Mouse (Mus musculus) heart, postnatal 14 days (tissue): ENCODE data around the gene Mid1. TPM values are rescaled to one million over a fixed set of nuclear protein-coding genes. Genes with fewer than 3 reads are reported as not detected.
A peak's percentile ranks its signal among the peaks of the same experiment; 100 is the strongest.
"Not testable (repeated sequence)": the region's sequence is repeated elsewhere in the genome, so short reads cannot be mapped to it uniquely, and the experiment has no call there.

Experiments
- DNase-seq, 2 experiments: peaks; one replicate each; pipeline ENCODE4 v3.0.0; 2021 to 2022
- intact Hi-C: fragments of 180-260 bp; cut with DNase I; formaldehyde crosslinking; loops from one replicate; pipeline ENCODE4 v1.15.1; 2025
- total RNA-seq, 2 experiments: library from RNA; stranded (reverse); gene quantifications; 2 replicates each; pipeline ENCODE4 v1.2.3; 2021

The Mid1 gene
- total RNA-seq, 2 experiments from 2014 or later = 2.7 to 12.5 TPM

GRCm38 (mm10) chrX:169937119-169937719 lies 252.2 kb downstream of the Mid1 start:
- no peak for DNase-seq
- intact Hi-C loops = no loop called here

DNA sequence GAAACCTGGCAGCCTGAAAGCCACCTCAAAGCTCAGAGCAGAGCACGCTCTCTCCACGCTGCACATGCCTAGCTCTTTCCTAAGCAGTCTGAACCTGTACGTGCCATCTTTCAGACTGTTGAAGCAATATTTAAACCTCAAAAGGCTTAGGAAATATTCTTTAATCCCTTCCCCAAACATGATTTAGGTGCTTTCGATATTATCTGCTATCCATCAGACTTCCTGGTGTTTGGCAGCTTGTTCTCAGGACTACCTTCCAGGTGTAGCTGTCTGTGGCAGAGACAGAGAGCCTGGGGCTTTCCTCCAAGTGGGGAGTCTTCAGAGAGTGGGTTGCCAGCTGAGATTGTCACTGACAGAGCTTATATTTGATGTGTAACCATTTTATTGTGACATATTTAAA lies 255.5 kb downstream of the Mid1 start:
- intact Hi-C loops = no loop called here

DNA sequence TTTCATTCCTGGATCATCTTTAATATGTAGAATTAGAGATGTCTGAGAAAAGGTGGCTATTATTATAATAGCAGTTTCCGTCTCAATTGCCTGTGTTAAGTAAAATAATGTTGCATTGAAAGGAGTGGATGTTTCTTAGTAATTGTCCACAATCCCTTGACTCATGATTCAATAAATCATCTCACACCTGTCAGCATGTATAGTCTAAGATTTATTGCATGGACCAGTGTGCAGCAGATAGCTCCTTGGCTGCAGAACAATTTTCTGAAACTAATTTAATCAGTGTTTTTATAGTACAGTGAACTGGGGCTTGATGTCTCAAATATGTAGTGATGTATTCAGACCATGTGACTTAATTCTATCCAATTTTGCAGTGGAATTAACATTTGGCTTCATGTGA lies 265.6 kb downstream of the Mid1 start:
- DNase-seq = no peak
- intact Hi-C loops = no loop called here

More for the DNA sequence above, 255.5 kb downstream of the Mid1 start:
- no peak for DNase-seq

GRCm38 (mm10) chrX:169969337-169969736 lies 284.3 kb downstream of the Mid1 start:
- intact Hi-C loops = no loop called here
- no peak for DNase-seq

DNA sequence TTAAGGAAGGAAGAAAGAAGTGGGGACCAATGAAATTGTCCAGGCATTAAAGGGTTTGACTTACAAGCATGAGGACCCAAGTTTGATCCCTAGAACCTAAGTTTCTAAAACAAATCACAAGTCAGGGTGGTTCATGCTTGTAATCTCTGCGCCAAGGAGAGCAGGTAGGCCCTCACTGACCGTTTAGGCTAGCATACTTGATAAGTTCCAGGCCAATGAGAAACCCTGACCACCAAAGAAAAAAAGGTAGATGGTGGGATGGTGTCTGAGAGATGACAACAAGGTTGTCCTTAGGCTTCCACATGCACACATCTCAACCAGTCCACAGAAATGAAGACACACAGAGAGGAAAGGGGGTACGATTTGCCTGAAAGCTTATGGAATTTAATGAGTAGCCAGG lies 284.8 kb downstream of the Mid1 start:
- intact Hi-C loops, DNase-seq: not testable (repeated sequence)

DNA sequence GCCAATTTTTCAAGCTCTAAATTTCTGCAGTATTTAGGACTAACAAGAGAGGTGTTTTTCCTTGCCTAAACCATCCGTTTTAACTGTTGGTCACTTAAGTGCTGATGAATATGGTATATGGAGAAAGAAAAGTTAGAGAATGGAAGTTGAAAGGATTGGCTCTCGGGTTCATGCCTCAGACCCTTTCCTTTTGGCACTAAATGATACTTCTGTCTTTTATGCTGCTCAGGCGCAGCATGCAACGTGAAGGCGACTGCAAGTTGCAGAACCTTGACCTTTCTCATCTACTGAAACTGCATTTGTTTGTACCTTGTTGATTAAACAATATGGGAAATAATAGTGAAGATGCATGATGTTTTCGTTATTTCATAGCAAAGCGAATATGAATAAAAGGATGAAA lies 285.5 kb downstream of the Mid1 start:
- intact Hi-C loops, DNase-seq: not testable (repeated sequence)

GRCm38 (mm10) chrX:169971562-169971961 lies 286.6 kb downstream of the Mid1 start:
- intact Hi-C loops, DNase-seq: not testable (repeated sequence)

- intact Hi-C loops, DNase-seq: not testable (repeated sequence)
Observed at GRCm38 (mm10) chrX:169972131-169972530, 287.1 kb downstream of the Mid1 start.

DNA sequence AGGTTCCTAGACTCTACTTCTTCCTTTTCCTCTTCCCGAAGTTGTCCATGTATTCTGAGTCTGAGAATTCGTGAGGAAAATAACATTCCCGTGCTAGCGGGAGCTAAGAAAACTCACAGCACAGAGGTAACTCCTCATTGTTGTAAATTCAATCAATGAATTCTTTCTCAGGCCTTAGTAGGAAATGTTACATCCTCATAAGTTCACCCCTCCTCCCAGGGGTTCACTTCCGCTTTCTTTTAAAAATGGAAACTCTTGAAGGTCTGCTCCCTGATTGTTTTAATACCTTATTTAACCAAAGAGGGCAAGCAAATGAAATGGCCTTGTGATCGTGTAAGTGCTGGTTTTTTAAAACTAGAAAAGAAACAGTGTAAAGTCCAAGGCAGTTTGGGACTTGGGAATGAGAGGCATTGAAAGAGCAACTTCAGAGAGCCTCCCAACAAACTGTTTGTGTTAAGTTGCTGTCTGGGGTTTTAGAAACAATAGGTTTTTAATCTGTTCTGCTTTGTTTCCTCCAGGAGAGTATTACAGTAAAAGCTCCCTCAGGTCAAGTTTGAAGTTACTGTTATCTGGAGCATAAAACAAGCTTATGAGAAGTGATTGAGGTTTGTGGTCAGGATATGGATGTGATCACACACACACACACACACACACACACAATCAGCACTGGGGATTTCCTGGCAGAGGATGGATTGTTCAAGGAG lies 287.9 kb downstream of the Mid1 start:
- peak in 1 of 2 experiments; percentile 24 for DNase-seq
- intact Hi-C loops = not testable (repeated sequence)

DNA sequence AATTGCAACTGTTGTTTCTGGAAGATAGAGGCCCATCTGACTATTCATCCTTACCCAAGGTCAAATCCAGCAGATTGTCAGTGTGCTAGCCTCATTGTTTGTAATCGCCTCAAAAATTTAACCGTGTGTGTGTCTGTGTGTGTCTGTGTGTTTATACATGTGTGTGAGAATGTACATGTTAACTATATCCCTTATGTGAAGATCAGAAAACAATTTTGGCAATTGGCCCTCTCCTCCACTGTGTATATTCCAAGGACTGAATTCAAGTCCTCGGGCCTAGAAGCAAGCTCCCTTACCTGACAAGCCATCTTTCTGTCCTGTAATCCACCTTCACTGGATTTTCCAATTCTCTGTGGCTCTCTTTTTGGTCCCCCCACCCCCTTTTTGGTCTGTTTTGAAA lies 288.8 kb downstream of the Mid1 start:
- DNase-seq, intact Hi-C loops: not testable (repeated sequence)

DNA sequence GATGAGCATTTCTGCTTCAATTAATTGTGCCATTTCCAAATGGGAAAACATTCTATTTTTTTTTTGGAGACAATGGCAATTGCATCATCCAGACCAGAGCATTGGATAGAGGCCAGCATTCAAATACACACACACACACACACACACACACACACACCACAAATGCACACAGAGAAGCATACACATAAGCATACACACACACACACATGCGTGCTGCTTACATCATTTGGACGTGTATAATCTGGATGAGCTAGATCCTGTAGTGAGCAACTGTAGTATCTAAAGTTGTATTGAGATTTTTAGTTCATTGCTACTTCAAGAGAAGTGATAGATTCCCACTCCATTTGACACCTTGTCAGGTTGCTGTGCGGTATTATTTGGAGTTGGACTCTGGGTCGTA lies 289.5 kb downstream of the Mid1 start:
- intact Hi-C loops = not testable (repeated sequence)
- DNase-seq = peak in 1 of 2 experiments; percentile 22

DNA sequence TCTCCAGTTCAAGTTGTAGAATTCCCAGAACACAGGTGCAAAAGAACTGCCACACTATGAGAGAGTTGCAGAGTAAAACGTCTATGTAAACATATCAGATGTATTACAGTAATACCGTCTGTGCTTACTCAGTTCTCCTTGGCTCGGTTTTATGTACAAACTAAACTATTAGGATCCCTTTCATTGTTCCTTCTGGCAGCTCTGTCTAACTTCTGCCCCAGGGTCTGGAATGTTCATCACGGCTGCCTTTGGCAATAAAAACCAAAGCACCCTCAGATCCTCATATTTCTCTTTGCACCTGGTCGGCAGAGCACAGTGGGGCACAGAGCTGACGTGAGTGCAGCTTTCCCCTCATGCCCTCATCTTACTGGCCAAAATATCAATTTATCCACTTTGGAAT lies 290.0 kb downstream of the Mid1 start:
- intact Hi-C loops = not testable (repeated sequence)
- DNase-seq = peak in 1 of 2 experiments; percentile 17

GRCm38 (mm10) chrX:169975681-169976131 lies 290.7 kb downstream of the Mid1 start:
- intact Hi-C loops = not testable (repeated sequence)
- DNase-seq = peak; percentile 13 to 32

GRCm38 (mm10) chrX:169976340-169976739 lies 291.3 kb downstream of the Mid1 start:
- DNase-seq, intact Hi-C loops: not testable (repeated sequence)

DNA sequence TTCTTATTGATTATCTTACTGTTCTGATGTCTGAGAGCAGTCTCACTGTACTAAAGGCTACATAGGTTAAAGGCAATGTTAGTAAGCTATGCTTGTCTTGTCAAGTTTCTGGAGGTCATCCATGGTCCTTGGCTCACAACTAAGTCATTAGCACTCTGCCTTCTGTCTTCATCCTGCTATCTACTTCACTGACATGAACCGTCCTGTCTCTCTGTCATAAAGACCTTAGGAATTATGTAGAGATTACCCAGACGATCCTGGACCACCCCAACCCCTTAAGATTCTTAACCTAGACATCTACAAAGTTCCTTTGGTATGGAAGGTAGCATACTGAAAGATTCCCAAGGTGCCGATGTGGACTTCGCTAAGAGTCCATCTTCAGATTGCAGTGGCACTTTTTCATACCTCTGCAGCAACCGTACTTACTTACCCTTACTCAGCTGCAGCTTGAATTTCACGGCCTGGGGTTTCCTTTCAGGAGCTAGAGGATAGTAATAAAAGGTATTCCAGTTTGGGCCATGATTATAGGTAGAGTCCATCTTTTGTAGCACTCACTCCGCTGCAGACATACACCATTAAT lies 292.9 kb downstream of the Mid1 start:
- DNase-seq, intact Hi-C loops: not testable (repeated sequence)

DNA sequence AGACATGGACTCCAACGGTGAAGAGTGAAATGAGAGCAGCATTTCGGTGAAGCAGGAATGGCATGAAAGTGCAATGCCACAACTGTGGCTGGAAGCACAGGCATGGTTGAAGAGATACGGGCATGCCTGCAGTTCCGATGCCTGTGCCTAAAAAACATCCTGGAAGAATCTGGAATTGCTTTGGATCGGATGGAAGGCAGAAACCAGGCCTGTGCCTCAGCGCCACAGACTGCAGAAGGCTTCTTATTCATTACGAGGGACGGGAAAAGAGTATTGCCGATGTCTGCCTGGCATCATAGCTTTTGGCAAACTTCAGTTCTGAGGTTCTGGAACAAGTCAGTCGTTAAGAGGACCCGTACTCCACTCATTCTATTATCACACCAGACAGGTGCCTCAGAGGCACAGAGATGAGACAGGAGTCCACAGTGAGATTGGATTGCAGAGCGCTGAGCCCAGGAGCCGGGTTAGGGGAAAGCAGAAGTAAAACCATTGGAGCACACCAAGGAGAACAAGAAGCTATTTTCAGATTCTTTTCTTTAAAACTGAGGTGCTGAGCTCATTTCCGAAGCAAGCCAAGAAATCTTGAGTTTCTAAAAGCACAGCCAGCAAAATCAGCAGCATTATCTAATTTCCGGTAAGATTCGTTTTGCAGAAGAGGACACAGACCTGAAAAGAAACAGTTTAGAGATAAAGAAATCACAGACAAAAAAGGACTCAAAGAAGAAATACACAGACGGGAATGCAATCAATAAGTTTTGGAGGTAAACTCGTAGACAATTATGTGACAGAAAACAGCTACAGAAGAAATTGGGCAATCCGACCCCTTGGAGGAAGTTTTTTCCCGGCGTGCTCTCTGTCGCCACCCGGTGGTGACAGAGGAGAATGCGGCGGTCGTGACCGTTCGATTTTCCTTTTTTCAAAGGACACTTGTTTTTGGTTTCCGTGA lies 293.7 kb downstream of the Mid1 start:
- peak; percentile 82 to 90 for DNase-seq
- intact Hi-C loops = not testable (repeated sequence)

DNA sequence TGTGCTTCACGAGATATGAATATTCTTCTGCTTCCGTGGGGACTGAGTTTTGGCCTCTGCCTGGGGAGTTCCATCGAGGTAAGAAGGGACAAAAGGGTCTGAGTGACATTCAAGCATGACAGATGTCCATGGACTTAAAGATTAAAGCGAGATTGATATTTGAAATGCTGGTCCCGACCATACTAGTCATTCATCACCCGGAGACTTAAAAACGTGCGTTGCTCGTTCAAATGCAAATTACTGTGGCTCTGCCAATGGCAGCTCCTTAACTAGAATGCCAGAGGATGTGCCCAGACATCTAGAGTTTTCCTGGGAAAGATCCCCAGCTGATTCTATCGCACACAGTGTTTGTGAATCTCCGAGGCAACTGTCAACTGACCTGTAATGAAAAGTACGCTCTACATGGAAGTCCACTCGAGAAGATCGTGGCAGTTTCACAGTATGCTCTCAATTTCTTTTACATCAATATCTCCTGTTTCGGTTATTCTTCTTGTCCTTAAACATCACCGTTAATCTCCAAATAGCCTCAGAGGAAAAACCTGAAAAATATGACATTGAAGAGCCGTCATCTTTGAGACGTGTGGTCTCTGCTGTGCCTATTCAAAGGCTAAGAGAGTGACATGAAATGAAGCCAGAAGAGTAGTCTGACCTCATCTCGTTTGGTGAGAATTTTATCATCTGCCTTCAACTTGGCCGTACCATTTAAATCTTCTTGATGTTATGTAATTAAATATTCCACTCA lies 294.6 kb downstream of the Mid1 start:
- DNase-seq = not testable (repeated sequence)
- intact Hi-C loops = loop anchor here (5.0 kb wide), 2 partner anchors 97 to 177 kb away; no protein-coding TSS in a partner anchor

DNA sequence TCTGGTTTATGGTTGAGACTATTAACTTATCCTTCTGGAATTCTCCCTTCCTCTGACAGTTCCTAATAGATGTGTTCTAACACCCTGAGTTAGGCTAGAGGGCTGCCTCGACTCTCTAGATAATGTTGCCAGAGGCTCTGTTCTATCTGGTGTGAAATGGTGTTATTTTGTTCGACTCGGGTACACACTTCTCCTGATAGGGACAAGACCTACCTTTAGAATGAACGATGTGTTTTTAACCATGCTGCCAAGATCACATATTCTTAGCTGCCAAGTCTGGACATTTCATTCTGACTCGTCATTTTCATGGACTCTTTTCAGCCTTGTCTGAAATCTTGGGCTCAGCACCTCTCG lies 295.2 kb downstream of the Mid1 start:
- intact Hi-C loops = loop anchor here (5.0 kb wide), 2 partner anchors 98 to 178 kb away; no protein-coding TSS in a partner anchor
- DNase-seq = peak in 1 of 2 experiments; percentile 16

GRCm38 (mm10) chrX:169980809-169981289 lies 295.9 kb downstream of the Mid1 start:
- peak in 1 of 2 experiments; percentile 30 for DNase-seq
- intact Hi-C loops = loop anchor here (5.0 kb wide), 2 partner anchors 99 to 179 kb away; no protein-coding TSS in a partner anchor
